Mouse (Mus musculus): ENCODE measurements around the gene Olfr1381. TPM values are rescaled to one million over a fixed set of nuclear protein-coding genes. Genes with fewer than 3 reads are reported as not detected.
"Not testable (repeated sequence)": the region's sequence is repeated elsewhere in the genome, so short reads cannot be mapped to it uniquely, and the experiment has no call there.

Olfr1381 gene
- polyA plus RNA-seq, 1 experiment from 2014 or later: not detected

- peak; percentile 21; the same call in 1 of the 2 replicates for ATAC-seq (ENCODE audit: insufficient read depth, low FRiP score)
- WGBS: 86% methylated on average over 19 of the region's 19 CpGs
- no peak overlapping the region for H3K9ac ChIP-seq (ENCODE audit: low read length)
Measured at GRCm38 (mm10) chr11:49590213-49590612, 47.0 kb downstream of the Olfr1381 start.

GRCm38 (mm10) chr11:49597149-49597548 lies 53.9 kb downstream of the Olfr1381 start:
- WGBS: 46% methylated on average over 2 of the region's 2 CpGs
- ATAC-seq (ENCODE audit: insufficient read depth, low FRiP score); H3K9ac ChIP-seq (ENCODE audit: low read length): not testable (repeated sequence)

More at GRCm38 (mm10) chr11:49590213-49590612, 47.0 kb downstream of the Olfr1381 start:
- no peaks in the 10 kb centered on the region for H3K27me3 ChIP-seq (ENCODE audit: control insufficient read depth, insufficient read depth, low read length)
- no peaks in the 10 kb centered on the region for H3K9me3 ChIP-seq (replicated peaks; ENCODE audit: control insufficient read depth, low read length)
- no peaks in the 10 kb centered on the region for H3K4me1 ChIP-seq (ENCODE audit: control insufficient read depth, insufficient read depth, low read length)
- H3K27ac ChIP-seq (ENCODE audit: low read length): no peak overlapping the region
- H3K36me3 ChIP-seq (ENCODE audit: control insufficient read depth, insufficient read depth, low read length): no peaks in the 10 kb centered on the region
- H3K4me2 ChIP-seq (ENCODE audit: low read depth, low read length): no peak overlapping the region
- H3K4me3 ChIP-seq (replicated peaks; ENCODE audit: low read length): no peak overlapping the region

More at GRCm38 (mm10) chr11:49597149-49597548, 53.9 kb downstream of the Olfr1381 start:
- not testable (repeated sequence) for H3K27me3 ChIP-seq (ENCODE audit: control insufficient read depth, insufficient read depth, low read length); H3K4me3 ChIP-seq (replicated peaks; ENCODE audit: low read length); H3K4me2 ChIP-seq (ENCODE audit: low read depth, low read length); H3K9me3 ChIP-seq (replicated peaks; ENCODE audit: control insufficient read depth, low read length); H3K27ac ChIP-seq (ENCODE audit: low read length); H3K4me1 ChIP-seq (ENCODE audit: control insufficient read depth, insufficient read depth, low read length); H3K36me3 ChIP-seq (ENCODE audit: control insufficient read depth, insufficient read depth, low read length)

Other genes with a start within 250 kb of the Olfr1381 start
- not detected in 2 replicates for gene Olfr10, start 238.7 kb upstream of the Olfr1381 start, polyA plus RNA-seq (2015; fragmentation: Nextera tagmentation; extraction: Ambion mirVana)
- not detected in 2 replicates for gene Olfr1391, start 220.7 kb upstream of the Olfr1381 start, polyA plus RNA-seq (2015; fragmentation: Nextera tagmentation; extraction: Ambion mirVana)
- gene Olfr1390, start 208.3 kb upstream of the Olfr1381 start, polyA plus RNA-seq (2015; fragmentation: Nextera tagmentation; extraction: Ambion mirVana): not detected in 2 replicates
- gene Olfr1389, start 120.4 kb upstream of the Olfr1381 start, polyA plus RNA-seq (2015; fragmentation: Nextera tagmentation; extraction: Ambion mirVana): not detected in 2 replicates
- 0.18 TPM in 1 of 2 replicates, not detected in the other for gene Olfr1388, start 106.8 kb upstream of the Olfr1381 start, polyA plus RNA-seq (2015; fragmentation: Nextera tagmentation; extraction: Ambion mirVana)
- gene Olfr1387, start 88.1 kb upstream of the Olfr1381 start, polyA plus RNA-seq (2015; fragmentation: Nextera tagmentation; extraction: Ambion mirVana): not detected in 2 replicates
- gene Olfr1386, start 78.4 kb upstream of the Olfr1381 start, polyA plus RNA-seq (2015; fragmentation: Nextera tagmentation; extraction: Ambion mirVana): not detected in 2 replicates
- not detected in 2 replicates for gene Olfr1385, start 54.4 kb upstream of the Olfr1381 start, polyA plus RNA-seq (2015; fragmentation: Nextera tagmentation; extraction: Ambion mirVana)
- not detected in 2 replicates for gene Olfr1384, start 36.7 kb upstream of the Olfr1381 start, polyA plus RNA-seq (2015; fragmentation: Nextera tagmentation; extraction: Ambion mirVana)
- not detected in 2 replicates for gene Olfr1383, start 23.8 kb upstream of the Olfr1381 start, polyA plus RNA-seq (2015; fragmentation: Nextera tagmentation; extraction: Ambion mirVana)
- not detected in 2 replicates for gene Olfr1382, start 15.2 kb upstream of the Olfr1381 start, polyA plus RNA-seq (2015; fragmentation: Nextera tagmentation; extraction: Ambion mirVana)
- not detected in 2 replicates for gene Olfr1380, start 13.4 kb downstream of the Olfr1381 start, polyA plus RNA-seq (2015; fragmentation: Nextera tagmentation; extraction: Ambion mirVana)
- 5.5 and 5.8 TPM in 2 replicates for gene Flt4, start 65.8 kb downstream of the Olfr1381 start, polyA plus RNA-seq (2015; fragmentation: Nextera tagmentation; extraction: Ambion mirVana)
- gene Scgb3a1, start 120.2 kb downstream of the Olfr1381 start, polyA plus RNA-seq (2015; fragmentation: Nextera tagmentation; extraction: Ambion mirVana): not detected in 2 replicates
- 30.9 and 33.7 TPM in 2 replicates for gene Cnot6, start 169.3 kb downstream of the Olfr1381 start, polyA plus RNA-seq (2015; fragmentation: Nextera tagmentation; extraction: Ambion mirVana)